Mouse (Mus musculus) thymus, adult 2 months (tissue): ENCODE results near the gene Pla2g4b. TPM values are rescaled to one million over a fixed set of nuclear protein-coding genes. Genes with fewer than 3 reads are reported as not detected.

Experiments used
- DNase-seq: peaks from one replicate; pipeline ENCODE4 v3.0.0; 2021
- H3K27ac ChIP-seq: fragments of 200-500 bp; 2 replicates; pipeline ENCODE4 v1.5.1; 2012; ENCODE audit warnings: low read length, control low read depth; ENCODE audit not compliant: control insufficient read depth, insufficient read depth
- H3K27me3 ChIP-seq: fragments of 200-500 bp; 2 replicates; pipeline ENCODE4 v1.6.1; 2012; ENCODE audit warnings: mild to moderate bottlenecking, low read length, moderate library complexity, mixed read lengths; ENCODE audit not compliant: control insufficient read depth, insufficient read depth
- H3K36me3 ChIP-seq: fragments of 200-500 bp; 2 replicates; pipeline ENCODE4 v1.6.1; 2012; ENCODE audit warnings: mild to moderate bottlenecking, low read length, moderate library complexity; ENCODE audit not compliant: control insufficient read depth, insufficient read depth
- H3K4me1 ChIP-seq: fragments of 200-500 bp; replicated peaks from 2 replicates; pipeline ENCODE4 v1.6.1; 2012; ENCODE audit warnings: low read length; ENCODE audit not compliant: control insufficient read depth, insufficient read depth
- H3K4me3 ChIP-seq: fragments of 200-500 bp; 2 replicates; pipeline ENCODE4 v1.5.1; 2012; ENCODE audit warnings: mild to moderate bottlenecking, low read length, control low read depth, moderate library complexity; ENCODE audit not compliant: control insufficient read depth, insufficient read depth
- CTCF ChIP-seq: fragments of 200-500 bp; IDR thresholded peaks from 2 replicates; pipeline ENCODE4 v1.5.1; 2012; ENCODE audit warnings: mild to moderate bottlenecking, control low read depth, low read length, moderate library complexity, borderline replicate concordance; ENCODE audit not compliant: control insufficient read depth, poor library complexity, insufficient read depth; ENCODE audit errors: extremely low read depth
- POLR2A ChIP-seq: fragments of 200-500 bp; IDR thresholded peaks from 2 replicates; pipeline ENCODE4 v1.6.1; 2012; ENCODE audit warnings: mild to moderate bottlenecking, low read length, control low read depth, moderate library complexity; ENCODE audit not compliant: control insufficient read depth, poor library complexity, insufficient read depth; ENCODE audit errors: extremely low read depth
- WGBS: fragments of 180-500 bp; shearing (Covaris S2); methylation state at CpG from one replicate; pipeline ENCODE4 v1.1.7; 2018; 5-methylcytosine and 5-hydroxymethylcytosine counted together
- polyA plus RNA-seq: library from polyadenylated mRNA; depleted of rRNA; stranded (reverse); fragments of >200 nt; gene quantifications from 2 replicates; pipeline ENCODE4 v1.2.3, GENCODE M21; 2012

Gene Pla2g4b
- polyA plus RNA-seq, 1 experiment, result 7.7 TPM

- WGBS, result 96% methylated on average over 8 of the region's 8 CpGs
- no peaks in the 10 kb centered on the region for H3K36me3 ChIP-seq
- peaks cover 11% of the 10 kb centered on the region for H3K4me1 ChIP-seq
- no peak for TF ChIP-seq CTCF
- no peak overlapping the region for H3K27ac ChIP-seq
- no peaks in the 10 kb centered on the region for H3K27me3 ChIP-seq
- DNase-seq, result no peak
- H3K4me3 ChIP-seq, result no peak overlapping the region
These were observed 2.8 kb upstream of the Pla2g4b start for GRCm38 (mm10) chr2:120030380-120030779.

- DNase-seq, result no peak
- H3K27ac ChIP-seq, result no peak overlapping the region
- no peak overlapping the region for H3K4me3 ChIP-seq
- no peaks in the 10 kb centered on the region for H3K4me1 ChIP-seq
- TF ChIP-seq POLR2A (no peak), CTCF (no peak)
- no peaks in the 10 kb centered on the region for H3K36me3 ChIP-seq
- no peaks in the 10 kb centered on the region for H3K27me3 ChIP-seq
- 90% methylated on average over 5 of the region's 5 CpGs for WGBS
These were observed 509 bp downstream of the Pla2g4b start for GRCm38 (mm10) chr2:120033726-120034125.

GRCm38 (mm10) chr2:120037744-120038143, 4.5 kb downstream of the Pla2g4b start:
- H3K27ac ChIP-seq, result no peak overlapping the region
- 48% methylated on average over 9 of the region's 9 CpGs for WGBS
- no peak for DNase-seq
- no peaks in the 10 kb centered on the region for H3K27me3 ChIP-seq
- TF ChIP-seq CTCF (no peak), POLR2A (no peak)
- H3K4me1 ChIP-seq, result no peaks in the 10 kb centered on the region
- H3K4me3 ChIP-seq, result no peak overlapping the region
- no peaks in the 10 kb centered on the region for H3K36me3 ChIP-seq

GRCm38 (mm10) chr2:120040991-120041390, 7.8 kb downstream of the Pla2g4b start:
- 97% methylated on average over 5 of the region's 5 CpGs for WGBS
- no peaks in the 10 kb centered on the region for H3K27me3 ChIP-seq
- no peak for DNase-seq
- no peaks in the 10 kb centered on the region for H3K4me1 ChIP-seq
- no peak overlapping the region for H3K4me3 ChIP-seq
- no peak overlapping the region for H3K27ac ChIP-seq
- TF ChIP-seq POLR2A, result no peak
- TF ChIP-seq CTCF, result no peak
- H3K36me3 ChIP-seq, result no peaks in the 10 kb centered on the region

- TF ChIP-seq CTCF (no peak), POLR2A (no peak)
- no peak overlapping the region for H3K4me3 ChIP-seq
- H3K36me3 ChIP-seq, result no peaks in the 10 kb centered on the region
- WGBS, result 80% methylated on average over 4 of the region's 4 CpGs
- H3K4me1 ChIP-seq, result no peaks in the 10 kb centered on the region
- no peaks in the 10 kb centered on the region for H3K27me3 ChIP-seq
- H3K27ac ChIP-seq, result no peak overlapping the region
- no peak for DNase-seq
These were observed 10.9 kb downstream of the Pla2g4b start for GRCm38 (mm10) chr2:120044101-120044603.

GRCm38 (mm10) chr2:120044676-120045075, 11.5 kb downstream of the Pla2g4b start:
- H3K36me3 ChIP-seq, result no peaks in the 10 kb centered on the region
- whole genome bisulfite sequencing, result 97% methylated on average over 3 of the region's 3 CpGs
- no peaks in the 10 kb centered on the region for H3K4me1 ChIP-seq
- DNase-seq, result no peak
- H3K4me3 ChIP-seq, result no peak overlapping the region
- TF ChIP-seq CTCF, result no peak
- no peak for TF ChIP-seq POLR2A
- no peak overlapping the region for H3K27ac ChIP-seq
- H3K27me3 ChIP-seq, result no peaks in the 10 kb centered on the region

- H3K4me1 ChIP-seq, result no peaks in the 10 kb centered on the region
- TF ChIP-seq POLR2A (no peak), CTCF (no peak)
- no peaks in the 10 kb centered on the region for H3K36me3 ChIP-seq
- no peak overlapping the region for H3K27ac ChIP-seq
- H3K27me3 ChIP-seq, result no peaks in the 10 kb centered on the region
- DNase-seq, result no peak
- WGBS, result 96% methylated on average over 14 of the region's 14 CpGs
- no peak overlapping the region for H3K4me3 ChIP-seq
These were observed 13.5 kb downstream of the Pla2g4b start for GRCm38 (mm10) chr2:120046486-120047310.
